In the genomic region with DNA sequence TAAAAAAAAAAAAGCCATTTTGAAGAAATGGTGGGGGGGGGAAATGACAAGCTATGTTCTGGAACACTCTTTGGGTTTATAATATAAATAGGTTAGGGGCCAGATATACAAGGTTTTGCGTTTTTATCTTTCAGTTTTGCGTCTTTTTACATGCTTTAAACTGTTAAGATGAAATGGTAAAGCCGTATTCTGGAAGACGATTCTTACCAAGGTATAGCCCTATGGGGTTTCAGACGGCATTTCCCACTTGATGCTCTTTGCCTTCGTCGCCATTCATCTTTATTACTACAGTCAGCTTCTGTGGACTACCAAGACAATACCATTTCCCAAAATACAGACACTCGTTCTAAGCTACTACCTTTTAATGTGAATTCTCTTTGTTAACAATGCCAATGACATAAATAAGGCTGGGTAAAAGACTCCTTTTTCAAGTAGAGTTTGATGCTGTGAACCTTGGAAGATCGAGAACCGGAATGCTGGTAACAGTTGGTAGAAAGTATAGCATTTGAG, we compare ENCODE assay signal across 8 mouse cellular contexts. TPM values are rescaled to one million over a fixed set of nuclear protein-coding genes. Genes with fewer than 3 reads are reported as not detected.
DNase-seq lines count a peak whose midpoint lies in the region; ATAC-seq and TF ChIP-seq lines count a peak whose summit lies in the region.

No protein-coding gene starts in this region.

- no peak for TF ChIP-seq RAD21 in CH12.LX (IDR thresholded peaks at IDR 0.05; ENCODE audit: low read depth, low read length)

- no peak for DNase-seq in heart, postnatal 25 days (ENCODE audit: low spot score)
- DNase-seq in CH12.LX (ENCODE audit: extremely low read depth), result peak; percentile 7
- no peak for DNase-seq in liver, postnatal 0 days
- no peak for DNase-seq in adrenal gland, adult 8-10 months
- DNase-seq in layer of hippocampus, postnatal 25 days (ENCODE audit: extremely low spot score in 1 of 2, low spot score in 1 of 2), result no peak
- no peak for DNase-seq in gastrocnemius, postnatal 36 days

- H3K27me3 ChIP-seq in heart, embryonic 11.5 days (ENCODE audit: control insufficient read depth, insufficient read depth, low read length), result no peaks in the 10 kb centered on the region
- no peaks in the 10 kb centered on the region for H3K27me3 ChIP-seq in CH12.LX (replicated peaks)
- H3K27me3 ChIP-seq in forebrain, embryonic 12.5 days, result no peaks in the 10 kb centered on the region
- no peaks in the 10 kb centered on the region for H3K27me3 ChIP-seq in liver, postnatal 0 days (ENCODE audit: insufficient read depth, low read length)

- H3K4me3 ChIP-seq in heart, embryonic 11.5 days (ENCODE audit: low read depth, low read length), result peak overlapping the region; percentile 83
- peak overlapping the region; percentile 51 to 87 (median 82) for H3K4me3 ChIP-seq in CH12.LX (replicated peaks in 1 of 3; ENCODE audit: low read depth in 2 of 3, low read length in 2 of 3, poor library complexity in 1 of 3)
- peak overlapping the region; percentile 91 for H3K4me3 ChIP-seq in forebrain, embryonic 12.5 days (replicated peaks)
- H3K4me3 ChIP-seq in liver, postnatal 0 days (ENCODE audit: low read depth, low read length), result peak overlapping the region; percentile 73

- in situ Hi-C loops in CH12.LX (cut with MboI; ENCODE audit: low pct_ligation_motif_present, low pct_unique_long_range_greater_than_20kb, low sequenced_read_pairs), result no loop called here

- no peaks in the 10 kb centered on the region for H3K36me3 ChIP-seq in heart, embryonic 11.5 days (ENCODE audit: control insufficient read depth, insufficient read depth, low read length)
- peaks cover 0 to 2% of the 10 kb centered on the region in 2 experiments for H3K36me3 ChIP-seq in CH12.LX (replicated peaks in 1 of 2; ENCODE audit: control insufficient read depth in 1 of 2, insufficient read depth in 1 of 2, low read length in 1 of 2)
- 0 out of 2 replicates have a peak, but pooled peaks cover 4% of the 10 kb centered on the region for H3K36me3 ChIP-seq in forebrain, embryonic 12.5 days (replicated peaks)
- no peaks in the 10 kb centered on the region for H3K36me3 ChIP-seq in liver, postnatal 0 days (replicated peaks; ENCODE audit: insufficient read depth, low read length)

- no peak for TF ChIP-seq CTCF in CH12.LX (conservative IDR thresholded peaks at IDR 0.05 in 1 of 2, IDR thresholded peaks at IDR 0.05 in 1 of 2; ENCODE audit: low read depth in 2 of 2, low read length in 2 of 2)
- TF ChIP-seq CTCF in liver, postnatal 0 days (IDR thresholded peaks at IDR 0.05; ENCODE audit: low read depth), result no peak

- no peaks in the 10 kb centered on the region for H3K9me3 ChIP-seq in heart, embryonic 11.5 days (replicated peaks; ENCODE audit: control insufficient read depth, low read length)
- H3K9me3 ChIP-seq in CH12.LX (replicated peaks; ENCODE audit: low read length), result peaks cover 5% of the 10 kb centered on the region
- H3K9me3 ChIP-seq in forebrain, embryonic 12.5 days, result 0 out of 2 replicates have a peak, but pooled peaks cover 5% of the 10 kb centered on the region
- no peaks in the 10 kb centered on the region for H3K9me3 ChIP-seq in liver, postnatal 0 days (ENCODE audit: low read length)

- WGBS in heart, embryonic 11.5 days (ENCODE audit: insufficient replicate concordance), result 23% methylated on average over 10 of the region's 10 CpGs
- WGBS in forebrain, embryonic 12.5 days, result 16% methylated on average over 10 of the region's 10 CpGs
- 30% methylated on average over 10 of the region's 10 CpGs for WGBS in liver, postnatal 0 days (ENCODE audit: insufficient replicate concordance)

- H3K4me1 ChIP-seq in heart, embryonic 11.5 days (ENCODE audit: control insufficient read depth, insufficient read depth, low read length), result 0 out of 2 replicates have a peak, but pooled peaks cover 2% of the 10 kb centered on the region
- peaks cover 2 to 13% of the 10 kb centered on the region in 2 experiments; a peak in 3 of 4 replicates for H3K4me1 ChIP-seq in CH12.LX (ENCODE audit: control insufficient read depth in 1 of 2, insufficient read depth in 2 of 2)
- peaks cover 17% of the 10 kb centered on the region for H3K4me1 ChIP-seq in forebrain, embryonic 12.5 days
- H3K4me1 ChIP-seq in liver, postnatal 0 days (ENCODE audit: insufficient read depth), result peaks cover 11% of the 10 kb centered on the region; the same call in 1 of the 2 replicates

- no peak for TF ChIP-seq EP300 in CH12.LX (IDR thresholded peaks at IDR 0.05; ENCODE audit: low read length)
- TF ChIP-seq EP300 in liver, postnatal 0 days (IDR thresholded peaks at IDR 0.05; ENCODE audit: low read depth), result no peak

- no peak for TF ChIP-seq POLR2A in CH12.LX (IDR thresholded peaks at IDR 0.05; ENCODE audit: low read depth, low read length)

- H3K79me2 ChIP-seq in CH12.LX (replicated peaks; ENCODE audit: control insufficient read depth, extremely low read depth, insufficient read depth, poor library complexity, severe bottlenecking), result peaks cover 23% of the 10 kb centered on the region

- dilution Hi-C loops in CH12.LX (cut with MboI; ENCODE audit: extremely low pct_ligation_motif_present, extremely low pct_unique_long_range_greater_than_20kb, low sequenced_read_pairs), result no loop called here

- ATAC-seq in heart, embryonic 11.5 days (replicated peaks; ENCODE audit: insufficient number of reproducible peaks, low FRiP score, low TSS enrichment), result no peak
- ATAC-seq in forebrain, embryonic 12.5 days (ENCODE audit: low FRiP score), result no peak
- no peak for ATAC-seq in liver, postnatal 0 days

- H3K4me2 ChIP-seq in heart, embryonic 11.5 days, result peak overlapping the region; percentile 56
- H3K4me2 ChIP-seq in CH12.LX (ENCODE audit: insufficient read depth, low read depth, poor library complexity, severe bottlenecking), result peak overlapping the region; percentile 95
- H3K4me2 ChIP-seq in forebrain, embryonic 12.5 days, result peak overlapping the region; percentile 63
- H3K4me2 ChIP-seq in liver, postnatal 0 days (ENCODE audit: low read depth, low read length), result peak overlapping the region; percentile 94

- peak overlapping the region; percentile 92 for H3K9ac ChIP-seq in heart, embryonic 11.5 days (ENCODE audit: low read depth, low read length)
- H3K9ac ChIP-seq in CH12.LX (ENCODE audit: insufficient read depth, low read depth), result peak overlapping the region; percentile 74
- peak overlapping the region; percentile 95 for H3K9ac ChIP-seq in forebrain, embryonic 12.5 days
- peak overlapping the region; percentile 97 for H3K9ac ChIP-seq in liver, postnatal 0 days (replicated peaks)

- peak overlapping the region; percentile 94 for H3K27ac ChIP-seq in heart, embryonic 11.5 days (ENCODE audit: low read depth, low read length)
- H3K27ac ChIP-seq in CH12.LX (ENCODE audit: insufficient read depth, low read depth), result no peak overlapping the region
- peak overlapping the region; percentile 100 for H3K27ac ChIP-seq in forebrain, embryonic 12.5 days
- H3K27ac ChIP-seq in liver, postnatal 0 days (ENCODE audit: low read depth), result peak overlapping the region; percentile 100; the same call in 1 of the 2 replicates

- intact Hi-C loops in heart, postnatal 25 days (cut with DNase I), result loop anchor here (5.0 kb wide), 4 partner anchors 116 to 561 kb away; no protein-coding TSS in a partner anchor
- intact Hi-C loops in gastrocnemius, postnatal 36 days (cut with DNase I), result loop anchor here (5.0 kb wide), 2 partner anchors 51 to 176 kb away; no protein-coding TSS in a partner anchor

TF ChIP-seq in CH12.LX, 34 proteins besides CTCF, POLR2A, EP300 and RAD21:
- no peak for TF ChIP-seq MAX (IDR thresholded peaks at IDR 0.05; ENCODE audit: low read length)
- TF ChIP-seq ZMIZ1 (IDR thresholded peaks at IDR 0.05; ENCODE audit: low read depth, low read length), result no peak
- TF ChIP-seq BHLHE40 (IDR thresholded peaks at IDR 0.05; ENCODE audit: low read depth, low read length), result no peak
- no peak for TF ChIP-seq SMC3 (IDR thresholded peaks at IDR 0.05; ENCODE audit: low read depth, low read length)
- TF ChIP-seq USF2 (conservative IDR thresholded peaks at IDR 0.05; ENCODE audit: low read depth, low read length), result no peak
- TF ChIP-seq NRF1 (IDR thresholded peaks at IDR 0.05; ENCODE audit: low read depth, low read length), result no peak
TF ChIP-seq in CH12.LX: peak in this region for 0.

RNA-seq across cellular contexts. Expression of a gene that starts 1.6 kb away (rescaled TPM):
- 14.7 and 17.2 TPM in 2 replicates for polyA plus RNA-seq in heart, embryonic 11.5 days (2014; fragmentation: Nextera tagmentation; extraction: Ambion mirVana)
- total RNA-seq in heart, postnatal 25 days (2021), result 10 to 100 TPM; 13.7 to 16.0 TPM
- total RNA-seq in CH12.LX (2012; rRNA removed) (10.5 and 11.0 TPM in 2 replicates), CH12.LX (2014; rRNA removed) (18.0 and 19.9 TPM in 2 replicates)
- 13.4 and 13.9 TPM in 2 replicates for polyA plus RNA-seq in CH12.LX (2012; ENCODE audit: insufficient read length, low read depth)
- polyA plus RNA-seq in forebrain, embryonic 12.5 days (2016; fragmentation: Nextera tagmentation; extraction: Ambion mirVana), result 19.7 and 19.9 TPM in 2 replicates
- 2.8 and 2.9 TPM in 2 replicates for polyA plus RNA-seq in liver, postnatal 0 days (2015; fragmentation: Nextera tagmentation; extraction: Ambion mirVana)
- 10 to 100 TPM; 21.0 to 34.0 (median 26.8) TPM for total RNA-seq in adrenal gland, adult 8-10 months (2022)
- 10 to 100 TPM; 33.9 to 43.4 TPM for total RNA-seq in layer of hippocampus, postnatal 25 days (2021)
- 10 to 100 TPM; 26.6 to 30.6 TPM for total RNA-seq in gastrocnemius, postnatal 36 days (2021)
